Mouse (Mus musculus): ENCODE measurements around the gene Sugt1.

DNA sequence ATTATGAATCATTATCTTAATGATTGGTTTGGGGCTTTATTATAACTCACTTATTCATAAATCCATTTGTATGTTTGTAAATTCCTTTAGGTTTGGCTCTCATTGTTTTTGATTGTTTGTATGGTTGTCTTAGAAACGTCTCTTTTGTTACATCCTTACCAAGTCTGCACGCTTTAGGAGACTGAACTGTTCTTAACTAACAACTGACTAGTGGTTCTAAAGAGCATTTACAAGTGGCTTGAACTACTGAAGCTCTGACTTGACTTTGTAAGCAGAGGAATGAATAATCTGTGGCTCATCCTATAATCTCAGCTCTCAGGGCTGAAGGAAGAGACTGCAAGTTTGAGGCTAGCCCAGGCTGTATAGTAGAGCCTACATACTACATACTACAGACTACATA, 4.1 kb downstream of the Sugt1 start:
- TF ChIP-seq GATA1 (IDR thresholded peaks at IDR 0.05; ENCODE audit: low read length) (no peak), TAL1 (IDR thresholded peaks at IDR 0.05; ENCODE audit: low read length) (no peak)
